Comparison of ENCODE assay signal across 21 mouse cellular contexts in genomic region chr1:30793357-30793883, GRCm38 (mm10).
DNase-seq lines count a peak whose midpoint lies in the region; ATAC-seq and TF ChIP-seq lines count a peak whose summit lies in the region.
"Had no signal": no experiment of that assay in that cellular context is flagged by ENCODE, and none has a peak within 500 bp of the region (broad histone marks: within the 10 kb centered on the region; RNA-seq: fewer than 3 reads in every experiment).

No protein-coding gene starts in this region.

- H3K4me2 ChIP-seq in hindbrain, postnatal 0 days (ENCODE audit: low read depth, low read length): no peak overlapping the region
- H3K4me2 ChIP-seq in hindbrain, embryonic 13.5 days: no peak overlapping the region
- no peak overlapping the region for H3K4me2 ChIP-seq in midbrain, embryonic 16.5 days (ENCODE audit: low read length)
- H3K4me2 ChIP-seq: embryonic facial prominence, embryonic 15.5 days; forebrain, embryonic 15.5 days; heart, embryonic 11.5 days; heart, embryonic 15.5 days had no signal

- H3K4me1 ChIP-seq in hindbrain, postnatal 0 days (ENCODE audit: insufficient read depth, low read length): no peaks in the 10 kb centered on the region
- no peaks in the 10 kb centered on the region for H3K4me1 ChIP-seq in hindbrain, embryonic 13.5 days (replicated peaks)
- H3K4me1 ChIP-seq in midbrain, embryonic 16.5 days (ENCODE audit: control insufficient read depth, insufficient read depth, low read length): no peaks in the 10 kb centered on the region
- H3K4me1 ChIP-seq: embryonic facial prominence, embryonic 15.5 days; forebrain, embryonic 10.5 days; forebrain, embryonic 15.5 days had no signal

- no peaks in the 10 kb centered on the region for H3K36me3 ChIP-seq in hindbrain, postnatal 0 days (ENCODE audit: insufficient read depth, low read length)
- H3K36me3 ChIP-seq in hindbrain, embryonic 13.5 days: no peaks in the 10 kb centered on the region
- no peaks in the 10 kb centered on the region for H3K36me3 ChIP-seq in midbrain, embryonic 16.5 days (ENCODE audit: control insufficient read depth, insufficient read depth, low read length)
- H3K36me3 ChIP-seq: embryonic facial prominence, embryonic 15.5 days; forebrain, embryonic 10.5 days; forebrain, embryonic 15.5 days; heart, embryonic 15.5 days had no signal

- no peaks in the 10 kb centered on the region for H3K9me3 ChIP-seq in hindbrain, postnatal 0 days (ENCODE audit: low read length)
- no peaks in the 10 kb centered on the region for H3K9me3 ChIP-seq in hindbrain, embryonic 13.5 days
- H3K9me3 ChIP-seq in midbrain, embryonic 16.5 days (replicated peaks; ENCODE audit: control insufficient read depth, low read length, poor library complexity, severe bottlenecking): no peaks in the 10 kb centered on the region
- H3K9me3 ChIP-seq: embryonic facial prominence, embryonic 15.5 days; forebrain, embryonic 10.5 days; forebrain, embryonic 15.5 days; heart, embryonic 15.5 days had no signal

- no peak for TF ChIP-seq CTCF in hindbrain, postnatal 0 days (IDR thresholded peaks at IDR 0.05; ENCODE audit: low read depth)

- no peak overlapping the region for H3K4me3 ChIP-seq in hindbrain, postnatal 0 days (ENCODE audit: low read length)
- H3K4me3 ChIP-seq in hindbrain, embryonic 13.5 days: no peak overlapping the region
- H3K4me3 ChIP-seq in midbrain, embryonic 16.5 days (ENCODE audit: low read depth, low read length): no peak overlapping the region
- H3K4me3 ChIP-seq: embryonic facial prominence, embryonic 15.5 days; erythroblast, embryonic 14.5 days; forebrain, embryonic 10.5 days; forebrain, embryonic 15.5 days; gastrocnemius, adult 2 months; heart, embryonic 15.5 days had no signal

- 60% methylated on average over 7 of the region's 7 CpGs for WGBS in hindbrain, postnatal 0 days
- WGBS in hindbrain, embryonic 13.5 days: 75% methylated on average over 7 of the region's 7 CpGs
- whole genome bisulfite sequencing in midbrain, embryonic 16.5 days: 82% methylated on average over 7 of the region's 7 CpGs

- DNase-seq in heart, adult 11 months: peak; percentile 16
- no peak for DNase-seq in heart, adult 8-10 months (ENCODE audit: low spot score)
- peak; percentile 10 for DNase-seq in hindbrain, postnatal 0 days (ENCODE audit: low spot score)
- peak; percentile 52 for DNase-seq in brain, adult 2 months (ENCODE audit: low read depth, low spot score)
- DNase-seq: adrenal gland, postnatal 25 days; cerebellum, adult 11 months; cerebellum, adult 8-10 months; cerebellum, postnatal 14 days; gastrocnemius, adult 2 months; gastrocnemius, postnatal 36 days; heart, adult 18-20 months; heart, postnatal 14 days; kidney, adult 11 months had no signal

- no peak overlapping the region for H3K27ac ChIP-seq in hindbrain, postnatal 0 days
- H3K27ac ChIP-seq in hindbrain, embryonic 13.5 days: no peak overlapping the region
- H3K27ac ChIP-seq in midbrain, embryonic 16.5 days (ENCODE audit: low read length): no peak overlapping the region
- H3K27ac ChIP-seq: embryonic facial prominence, embryonic 15.5 days; forebrain, embryonic 10.5 days; forebrain, embryonic 15.5 days; gastrocnemius, adult 2 months; heart, embryonic 15.5 days had no signal

- no peak overlapping the region for H3K9ac ChIP-seq in hindbrain, postnatal 0 days (replicated peaks; ENCODE audit: low read length)
- H3K9ac ChIP-seq in hindbrain, embryonic 13.5 days: no peak overlapping the region
- no peak overlapping the region for H3K9ac ChIP-seq in midbrain, embryonic 16.5 days (ENCODE audit: low read depth, low read length)
- H3K9ac ChIP-seq: embryonic facial prominence, embryonic 15.5 days; forebrain, embryonic 15.5 days; heart, embryonic 15.5 days had no signal

- ATAC-seq in hindbrain, postnatal 0 days: peak; percentile 61; the same call in 1 of the 2 replicates
- no peak for ATAC-seq in hindbrain, embryonic 13.5 days (ENCODE audit: low FRiP score)
- no peak for ATAC-seq in midbrain, embryonic 16.5 days
- ATAC-seq: forebrain, embryonic 15.5 days had no signal

- no peaks in the 10 kb centered on the region for H3K27me3 ChIP-seq in hindbrain, postnatal 0 days (ENCODE audit: insufficient read depth, low read length)
- no peaks in the 10 kb centered on the region for H3K27me3 ChIP-seq in hindbrain, embryonic 13.5 days
- no peaks in the 10 kb centered on the region for H3K27me3 ChIP-seq in midbrain, embryonic 16.5 days (ENCODE audit: control insufficient read depth, insufficient read depth, low read depth, low read length)
- H3K27me3 ChIP-seq: embryonic facial prominence, embryonic 15.5 days; forebrain, embryonic 15.5 days; heart, embryonic 15.5 days had no signal
